Mouse (Mus musculus) neural tube, embryonic 11.5 days (tissue): Measurements from ENCODE around the gene Rcbtb1. TPM values are rescaled to one million over a fixed set of nuclear protein-coding genes. Genes with fewer than 3 reads are reported as not detected.
A peak's percentile ranks its signal among the peaks of the same experiment; 100 is the strongest.

Source experiments
- ATAC-seq: fragments of 200-750 bp; cut with Nextera tagmentation; 2 replicates; pipeline ENCODE4 v1.8.0; 2017; ENCODE audit warnings: moderate number of reproducible peaks, mild to moderate bottlenecking, moderate TSS enrichment, moderate library complexity; ENCODE audit not compliant: insufficient read depth, low FRiP score, low TSS enrichment
- DNase-seq: peaks from one replicate; pipeline ENCODE4 v3.0.0-alpha.2; 2015; ENCODE audit warnings: low spot score
- H3K27ac ChIP-seq: fragments of 300-500 bp; sonication (generic); 2 replicates; pipeline ENCODE4 v1.5.1; 2014; ENCODE audit warnings: low read depth, mild to moderate bottlenecking, low read length
- H3K27me3 ChIP-seq: fragments of 300-500 bp; sonication (generic); 2 replicates; pipeline ENCODE4 v1.6.1; 2014; ENCODE audit warnings: mild to moderate bottlenecking, low read length, mixed read lengths; ENCODE audit not compliant: control insufficient read depth, insufficient read depth
- H3K36me3 ChIP-seq: fragments of 300-500 bp; sonication (generic); 2 replicates; pipeline ENCODE4 v1.6.1; 2014; ENCODE audit warnings: mild to moderate bottlenecking, low read length, moderate library complexity, mixed read lengths; ENCODE audit not compliant: control insufficient read depth, insufficient read depth
- H3K4me1 ChIP-seq: fragments of 300-500 bp; sonication (generic); 2 replicates; pipeline ENCODE4 v1.6.1; 2014; ENCODE audit warnings: low read length, mixed read lengths; ENCODE audit not compliant: control insufficient read depth, insufficient read depth
- H3K4me2 ChIP-seq: fragments of 300-500 bp; sonication (generic); 2 replicates; pipeline ENCODE4 v1.6.1; 2014; ENCODE audit warnings: low read depth, mild to moderate bottlenecking, moderate library complexity
- H3K4me3 ChIP-seq: fragments of 300-500 bp; sonication (generic); 2 replicates; pipeline ENCODE4 v1.5.1; 2014; ENCODE audit warnings: low read depth, low read length
- H3K9ac ChIP-seq: fragments of 300-500 bp; sonication (generic); 2 replicates; pipeline ENCODE4 v1.6.1; 2014; ENCODE audit warnings: mild to moderate bottlenecking, low read length
- H3K9me3 ChIP-seq: fragments of 300-500 bp; sonication (generic); 2 replicates; pipeline ENCODE4 v1.6.1; 2016; ENCODE audit warnings: low read length; ENCODE audit not compliant: control insufficient read depth
- WGBS: fragments of 180-500 bp; shearing (Covaris S2); extraction: QIAGEN DNeasy Blood & Tissue Kit; methylation state at CpG from one replicate; pipeline ENCODE4 v1.1.7; 2014; 5-methylcytosine and 5-hydroxymethylcytosine counted together
- polyA plus RNA-seq: library from polyadenylated mRNA; unstranded; fragments of >200 nt; fragmentation: Nextera tagmentation; extraction: Ambion mirVana; gene quantifications from 2 replicates; pipeline ENCODE4 v1.2.1, GENCODE M21; 2014

The Rcbtb1 gene
- polyA plus RNA-seq, 1 experiment from 2014 or later, result 108 TPM

- WGBS, result 24% methylated on average over 7 of the region's 7 CpGs
- Histone ChIP-seq H3K9me3 (no peaks in the 10 kb centered on the region), H3K4me3 (no peak overlapping the region), H3K4me2 (peak overlapping the region; percentile 19; the same call in 1 of the 2 replicates), H3K4me1 (peaks cover 23% of the 10 kb centered on the region), H3K36me3 (no peaks in the 10 kb centered on the region), H3K27me3 (no peaks in the 10 kb centered on the region), H3K9ac (peak overlapping the region; percentile 47), H3K27ac (peak overlapping the region; percentile 60; the same call in 1 of the 2 replicates)
- DNase-seq (peak; percentile 32), ATAC-seq (no peak)
Observed at GRCm38 (mm10) chr14:59205461-59205860, 4.5 kb downstream of the Rcbtb1 start.

GRCm38 (mm10) chr14:59205976-59206583, 5.1 kb downstream of the Rcbtb1 start:
- H3K9ac ChIP-seq, result no peak overlapping the region
- no peaks in the 10 kb centered on the region for H3K9me3 ChIP-seq
- H3K27ac ChIP-seq, result no peak overlapping the region
- 39% methylated on average over 10 of the region's 10 CpGs for WGBS
- H3K4me3 ChIP-seq, result no peak overlapping the region
- no peaks in the 10 kb centered on the region for H3K27me3 ChIP-seq
- H3K4me1 ChIP-seq, result peaks cover 23% of the 10 kb centered on the region
- ATAC-seq, result no peak
- H3K36me3 ChIP-seq, result no peaks in the 10 kb centered on the region
- no peak for DNase-seq
- no peak overlapping the region for H3K4me2 ChIP-seq

GRCm38 (mm10) chr14:59209003-59209402, 8.0 kb downstream of the Rcbtb1 start:
- Histone ChIP-seq H3K4me3 (no peak overlapping the region), H3K27me3 (no peaks in the 10 kb centered on the region), H3K9me3 (no peaks in the 10 kb centered on the region), H3K9ac (no peak overlapping the region), H3K27ac (no peak overlapping the region), H3K4me2 (no peak overlapping the region), H3K4me1 (peaks cover 23% of the 10 kb centered on the region), H3K36me3 (peaks cover 5% of the 10 kb centered on the region; the same call in 1 of the 2 replicates)
- ATAC-seq (no peak), DNase-seq (no peak)
- 92% methylated on average over 7 of the region's 7 CpGs for WGBS

- ATAC-seq, result no peak
- WGBS, result 99% methylated on average over 2 of the region's 2 CpGs
- no peak overlapping the region for H3K27ac ChIP-seq
Observed at GRCm38 (mm10) chr14:59209816-59210215, 8.8 kb downstream of the Rcbtb1 start.

GRCm38 (mm10) chr14:59219241-59219640, 18.2 kb downstream of the Rcbtb1 start:
- WGBS, result 91% methylated on average over 3 of the region's 3 CpGs
- ATAC-seq (no peak), DNase-seq (no peak)
- no peaks in the 10 kb centered on the region for H3K27me3 ChIP-seq
- no peak overlapping the region for H3K27ac ChIP-seq
- no peaks in the 10 kb centered on the region for H3K9me3 ChIP-seq
- H3K36me3 ChIP-seq, result peaks cover 20% of the 10 kb centered on the region
- no peak overlapping the region for H3K4me2 ChIP-seq
- no peaks in the 10 kb centered on the region for H3K4me1 ChIP-seq
- no peak overlapping the region for H3K4me3 ChIP-seq
- H3K9ac ChIP-seq, result no peak overlapping the region

More at GRCm38 (mm10) chr14:59209816-59210215, 8.8 kb downstream of the Rcbtb1 start:
- H3K36me3 ChIP-seq, result peaks cover 5% of the 10 kb centered on the region; the same call in 1 of the 2 replicates
- peaks cover 15% of the 10 kb centered on the region for H3K4me1 ChIP-seq
- H3K9me3 ChIP-seq, result no peaks in the 10 kb centered on the region
- H3K9ac ChIP-seq, result no peak overlapping the region
- no peak overlapping the region for H3K4me2 ChIP-seq
- no peak for DNase-seq
- no peaks in the 10 kb centered on the region for H3K27me3 ChIP-seq
- no peak overlapping the region for H3K4me3 ChIP-seq

- no peak for DNase-seq
- no peak overlapping the region for H3K4me3 ChIP-seq
Observed at GRCm38 (mm10) chr14:59226240-59226639, 25.2 kb downstream of the Rcbtb1 start.

GRCm38 (mm10) chr14:59229822-59230221, 28.8 kb downstream of the Rcbtb1 start:
- H3K4me2 ChIP-seq, result no peak overlapping the region
- no peaks in the 10 kb centered on the region for H3K27me3 ChIP-seq
- ATAC-seq (no peak), DNase-seq (no peak)
- H3K36me3 ChIP-seq, result peaks cover 13% of the 10 kb centered on the region
- 98% methylated on average over 3 of the region's 3 CpGs for WGBS
- H3K4me1 ChIP-seq, result no peaks in the 10 kb centered on the region
- H3K27ac ChIP-seq, result no peak overlapping the region
- no peak overlapping the region for H3K9ac ChIP-seq
- H3K9me3 ChIP-seq, result no peaks in the 10 kb centered on the region
- H3K4me3 ChIP-seq, result no peak overlapping the region

More at GRCm38 (mm10) chr14:59226240-59226639, 25.2 kb downstream of the Rcbtb1 start:
- ATAC-seq, result no peak
- Histone ChIP-seq H3K36me3 (peaks cover 16% of the 10 kb centered on the region), H3K4me2 (no peak overlapping the region), H3K4me1 (no peaks in the 10 kb centered on the region), H3K27ac (no peak overlapping the region), H3K9ac (no peak overlapping the region), H3K9me3 (no peaks in the 10 kb centered on the region), H3K27me3 (no peaks in the 10 kb centered on the region)
- 94% methylated on average over 11 of the region's 11 CpGs for WGBS

- Histone ChIP-seq H3K4me3 (no peak overlapping the region), H3K9ac (no peak overlapping the region), H3K27me3 (no peaks in the 10 kb centered on the region), H3K36me3 (peaks cover 17% of the 10 kb centered on the region), H3K9me3 (no peaks in the 10 kb centered on the region), H3K27ac (no peak overlapping the region), H3K4me2 (no peak overlapping the region), H3K4me1 (no peaks in the 10 kb centered on the region)
- DNase-seq, result no peak
- no peak for ATAC-seq
- 95% methylated on average over 21 of the region's 21 CpGs for WGBS
Observed at GRCm38 (mm10) chr14:59230331-59230966, 29.4 kb downstream of the Rcbtb1 start.

- no peak for DNase-seq
- no peak for ATAC-seq
- Histone ChIP-seq H3K27me3 (no peaks in the 10 kb centered on the region), H3K9ac (no peak overlapping the region), H3K36me3 (peaks cover 21% of the 10 kb centered on the region), H3K4me3 (no peak overlapping the region), H3K4me2 (no peak overlapping the region), H3K27ac (no peak overlapping the region), H3K9me3 (no peaks in the 10 kb centered on the region), H3K4me1 (no peaks in the 10 kb centered on the region)
- 73% methylated on average over 5 of the region's 5 CpGs for WGBS
Observed at GRCm38 (mm10) chr14:59232003-59232402, 31.0 kb downstream of the Rcbtb1 start.
